Mouse (Mus musculus) heart, postnatal 0 days (tissue): ENCODE measurements around the gene Slc35f1.

Experiments used
- CTCF ChIP-seq: IDR thresholded peaks from 2 replicates; pipeline ENCODE4 v1.5.1; 2016; ENCODE audit warnings: antibody characterized with exemption, control low read depth, low read depth
- EP300 ChIP-seq: IDR thresholded peaks from 2 replicates; pipeline ENCODE4 v1.6.1; 2016; ENCODE audit warnings: antibody characterized with exemption, low read depth

GRCm38 (mm10) chr10:52877263-52878021 lies 187.1 kb downstream of the Slc35f1 start:
- TF ChIP-seq CTCF, result no peak
- no peak for TF ChIP-seq EP300
